Mouse (Mus musculus) brain, embryonic 14.5 days (tissue): ENCODE measurements around the gene Pla2g2c. TPM values are rescaled to one million over a fixed set of nuclear protein-coding genes. Genes with fewer than 3 reads are reported as not detected.
A peak's percentile ranks its signal among the peaks of the same experiment; 100 is the strongest.

Experiments
- DNase-seq: peaks from one replicate; pipeline ENCODE4 v3.0.0-alpha.2; 2011; ENCODE audit warnings: low read depth
- CTCF ChIP-seq: fragments of 200-500 bp; IDR thresholded peaks from 2 replicates; pipeline ENCODE4 v1.5.1; 2012; ENCODE audit warnings: inconsistent platforms, mild to moderate bottlenecking, moderate library complexity, borderline replicate concordance; ENCODE audit not compliant: insufficient read depth, insufficient read length; ENCODE audit errors: extremely low read depth
- POLR2A ChIP-seq: fragments of 200-500 bp; IDR thresholded peaks from 2 replicates; pipeline ENCODE4 v1.6.1; 2012; ENCODE audit warnings: mild to moderate bottlenecking, inconsistent platforms, borderline replicate concordance; ENCODE audit not compliant: poor library complexity, insufficient read depth, insufficient read length, severe bottlenecking; ENCODE audit errors: extremely low read depth
- polyA plus RNA-seq: library from polyadenylated mRNA; depleted of rRNA; stranded (reverse); fragments of >200 nt; gene quantifications from 2 replicates; pipeline ENCODE4 v1.2.3, GENCODE M21; 2012

Gene Pla2g2c
- polyA plus RNA-seq, 1 experiment, result 0.63 TPM

- DNase-seq, result no peak
- TF ChIP-seq POLR2A (no peak), CTCF (no peak)
Measured at GRCm38 (mm10) chr4:138725751-138726150, 1.2 kb downstream of the Pla2g2c start.

- TF ChIP-seq POLR2A, result no peak
- TF ChIP-seq CTCF, result no peak
- DNase-seq, result peak; percentile 85
Measured at GRCm38 (mm10) chr4:138729018-138729703, 4.6 kb downstream of the Pla2g2c start.

- no peak for DNase-seq
- TF ChIP-seq CTCF (no peak), POLR2A (no peak)
Measured at GRCm38 (mm10) chr4:138734105-138734504, 9.5 kb downstream of the Pla2g2c start.

GRCm38 (mm10) chr4:138734863-138735262 lies 10.3 kb downstream of the Pla2g2c start:
- TF ChIP-seq POLR2A, result no peak
- no peak for DNase-seq

- DNase-seq, result no peak
- TF ChIP-seq POLR2A, result no peak
- TF ChIP-seq CTCF, result no peak
Measured at GRCm38 (mm10) chr4:138737031-138737430, 12.4 kb downstream of the Pla2g2c start, which contains the start of gene Ubxn10. Gene Ubxn10 (minus strand): TSS chr4:138737167.

GRCm38 (mm10) chr4:138739136-138739851 lies 14.7 kb downstream of the Pla2g2c start:
- peak; percentile 36 for DNase-seq
- no peak for TF ChIP-seq CTCF
- TF ChIP-seq POLR2A, result no peak

- TF ChIP-seq CTCF (no peak), POLR2A (no peak)
- DNase-seq, result peak; percentile 9
Measured at GRCm38 (mm10) chr4:138745884-138746283, 21.3 kb downstream of the Pla2g2c start.

- TF ChIP-seq CTCF (no peak), POLR2A (no peak)
- DNase-seq, result no peak
Measured at GRCm38 (mm10) chr4:138746866-138747265, 22.3 kb downstream of the Pla2g2c start.

- TF ChIP-seq CTCF (no peak), POLR2A (no peak)
- DNase-seq, result peak; percentile 70
Measured at GRCm38 (mm10) chr4:138747851-138748250, 23.3 kb downstream of the Pla2g2c start.

GRCm38 (mm10) chr4:138748369-138749072 lies 23.9 kb downstream of the Pla2g2c start:
- DNase-seq, result peak; percentile 68
- TF ChIP-seq POLR2A (no peak), CTCF (peak; percentile 68; the same call in 1 of the 2 replicates)

- DNase-seq, result no peak
Measured at GRCm38 (mm10) chr4:138752603-138753002, 28.0 kb downstream of the Pla2g2c start.

More at GRCm38 (mm10) chr4:138752603-138753002, 28.0 kb downstream of the Pla2g2c start:
- TF ChIP-seq CTCF (no peak), POLR2A (no peak)
